Mouse (Mus musculus): ENCODE results near the gene Dgki. TPM values are rescaled to one million over a fixed set of nuclear protein-coding genes. Genes with fewer than 3 reads are reported as not detected.

Dgki gene
- total RNA-seq, 2 experiments from 2014 or later: 1.4 TPM; not detected in 1

Other genes with a start within 250 kb of the Dgki start
- 1.7 and 4.7 TPM in 2 replicates for gene Creb3l2, start 142.0 kb upstream of the Dgki start, total RNA-seq (2015; ENCODE audit: low replicate concordance)
- gene Creb3l2, start 142.0 kb upstream of the Dgki start, total RNA-seq (2017; ENCODE audit: low replicate concordance): 0.38 and 1.4 TPM in 2 replicates
- not detected in 2 replicates for gene Akr1d1, start 230.0 kb upstream of the Dgki start, total RNA-seq (2015; ENCODE audit: low replicate concordance)
- gene Akr1d1, start 230.0 kb upstream of the Dgki start, total RNA-seq (2017; ENCODE audit: low replicate concordance): not detected in 2 replicates

Data from erythroid progenitor cell, adult 5-6 weeks (primary cell).